Mouse (Mus musculus) embryonic facial prominence, embryonic 14.5 days (tissue): ENCODE measurements at regions not wholly inside any gene's neighbourhood (a gene's known extent, or its start where the extent isn't known, plus 50 kb on each side); places are given as distances from the start of the nearest gene placed in this dataset.
A peak's percentile ranks its signal among the peaks of the same experiment; 100 is the strongest.

ENCODE experiments used
- ATAC-seq: fragments of 200-750 bp; cut with Nextera tagmentation; 2 replicates; pipeline ENCODE4 v1.8.0; 2017; ENCODE audit warnings: low read depth, moderate number of reproducible peaks, moderate TSS enrichment
- DNase-seq: peaks from one replicate; pipeline ENCODE4 v3.0.0-alpha.2; 2015; ENCODE audit warnings: low spot score
- H3K27ac ChIP-seq: fragments of 300-500 bp; sonication (generic); replicated peaks from 2 replicates; pipeline ENCODE4 v1.5.1; 2014; ENCODE audit warnings: low read depth, mild to moderate bottlenecking, low read length, moderate library complexity
- H3K27me3 ChIP-seq: fragments of 300-500 bp; sonication (generic); replicated peaks from 2 replicates; pipeline ENCODE4 v1.6.1; 2014; ENCODE audit warnings: low read length; ENCODE audit not compliant: control insufficient read depth, insufficient read depth
- H3K36me3 ChIP-seq: fragments of 300-500 bp; sonication (generic); 2 replicates; pipeline ENCODE4 v1.6.1; 2014; ENCODE audit warnings: low read length, mixed read lengths; ENCODE audit not compliant: control insufficient read depth, insufficient read depth
- H3K4me1 ChIP-seq: fragments of 300-500 bp; sonication (generic); 2 replicates; pipeline ENCODE4 v1.6.1; 2014; ENCODE audit warnings: antibody characterized with exemption, low read length; ENCODE audit not compliant: control insufficient read depth, insufficient read depth
- H3K4me2 ChIP-seq: fragments of 300-500 bp; sonication (generic); 2 replicates; pipeline ENCODE4 v1.6.1; 2014; ENCODE audit warnings: low read depth, mild to moderate bottlenecking, low read length, moderate library complexity, mixed read lengths
- H3K4me3 ChIP-seq: fragments of 300-500 bp; sonication (generic); 2 replicates; pipeline ENCODE4 v1.5.1; 2014; ENCODE audit warnings: low read depth, mild to moderate bottlenecking, low read length
- H3K9ac ChIP-seq: fragments of 300-500 bp; sonication (generic); 2 replicates; pipeline ENCODE4 v1.6.1; 2014; ENCODE audit warnings: low read depth, mild to moderate bottlenecking, low read length, moderate library complexity, mixed read lengths
- H3K9me3 ChIP-seq: fragments of 300-500 bp; sonication (generic); 2 replicates; pipeline ENCODE4 v1.6.1; 2016; ENCODE audit warnings: low read length; ENCODE audit not compliant: control insufficient read depth
- WGBS: fragments of 180-500 bp; shearing (Covaris S2); extraction: QIAGEN DNeasy Blood & Tissue Kit; methylation state at CpG from one replicate; pipeline ENCODE4 v1.1.7; 2014; 5-methylcytosine and 5-hydroxymethylcytosine counted together

- no peaks in the 10 kb centered on the region for H3K4me1 ChIP-seq
- no peak overlapping the region for H3K4me3 ChIP-seq
- no peak overlapping the region for H3K4me2 ChIP-seq
- H3K36me3 ChIP-seq, result no peaks in the 10 kb centered on the region
- H3K27me3 ChIP-seq, result no peaks in the 10 kb centered on the region
- no peak overlapping the region for H3K27ac ChIP-seq
- DNase-seq (no peak), ATAC-seq (no peak)
- no peaks in the 10 kb centered on the region for H3K9me3 ChIP-seq
- WGBS, result 79% methylated on average over 6 of the region's 6 CpGs
- no peak overlapping the region for H3K9ac ChIP-seq
Measured at GRCm38 (mm10) chr10:21517721-21518120, 75.2 kb upstream of the 1700020N01Rik start.

GRCm38 (mm10) chr10:21520854-21521253 lies 72.1 kb upstream of the 1700020N01Rik start:
- ATAC-seq (no peak), DNase-seq (no peak)
- H3K9ac ChIP-seq, result no peak overlapping the region
- no peaks in the 10 kb centered on the region for H3K9me3 ChIP-seq
- no peak overlapping the region for H3K27ac ChIP-seq
- no peaks in the 10 kb centered on the region for H3K36me3 ChIP-seq
- no peak overlapping the region for H3K4me3 ChIP-seq
- H3K4me2 ChIP-seq, result no peak overlapping the region
- 69% methylated on average over 9 of the region's 9 CpGs for WGBS
- H3K27me3 ChIP-seq, result no peaks in the 10 kb centered on the region
- H3K4me1 ChIP-seq, result no peaks in the 10 kb centered on the region

GRCm38 (mm10) chr10:21525555-21525954 lies 67.4 kb upstream of the 1700020N01Rik start:
- no peaks in the 10 kb centered on the region for H3K4me1 ChIP-seq
- H3K27ac ChIP-seq, result no peak overlapping the region
- no peak for ATAC-seq
- no peak for DNase-seq
- H3K27me3 ChIP-seq, result no peaks in the 10 kb centered on the region
- H3K9ac ChIP-seq, result no peak overlapping the region
- no peak overlapping the region for H3K4me2 ChIP-seq
- H3K9me3 ChIP-seq, result no peaks in the 10 kb centered on the region
- no peaks in the 10 kb centered on the region for H3K36me3 ChIP-seq
- 68% methylated on average over 2 of the region's 2 CpGs for WGBS
- H3K4me3 ChIP-seq, result no peak overlapping the region

- ATAC-seq (no peak), DNase-seq (no peak)
- Histone ChIP-seq H3K27me3 (no peaks in the 10 kb centered on the region), H3K4me3 (no peak overlapping the region), H3K9me3 (no peaks in the 10 kb centered on the region), H3K4me1 (no peaks in the 10 kb centered on the region), H3K36me3 (no peaks in the 10 kb centered on the region), H3K9ac (no peak overlapping the region), H3K4me2 (no peak overlapping the region), H3K27ac (no peak overlapping the region)
- WGBS, result 77% methylated on average over 3 of the region's 3 CpGs
Measured at GRCm38 (mm10) chr10:21528396-21528795, 64.5 kb upstream of the 1700020N01Rik start.

- ATAC-seq, result no peak
Measured at GRCm38 (mm10) chr10:21529098-21529749, 63.7 kb upstream of the 1700020N01Rik start.

GRCm38 (mm10) chr10:21532142-21532541 lies 60.8 kb upstream of the 1700020N01Rik start:
- H3K4me1 ChIP-seq, result no peaks in the 10 kb centered on the region
- no peak for DNase-seq
- H3K36me3 ChIP-seq, result no peaks in the 10 kb centered on the region
- H3K4me3 ChIP-seq, result no peak overlapping the region
- H3K9ac ChIP-seq, result no peak overlapping the region
- H3K4me2 ChIP-seq, result no peak overlapping the region
- H3K9me3 ChIP-seq, result no peaks in the 10 kb centered on the region
- WGBS, result 70% methylated on average over 1 of the region's 1 CpGs
- H3K27ac ChIP-seq, result no peak overlapping the region
- no peaks in the 10 kb centered on the region for H3K27me3 ChIP-seq
- no peak for ATAC-seq

More at GRCm38 (mm10) chr10:21529098-21529749, 63.7 kb upstream of the 1700020N01Rik start:
- H3K9me3 ChIP-seq, result no peaks in the 10 kb centered on the region
- H3K36me3 ChIP-seq, result no peaks in the 10 kb centered on the region
- no peak overlapping the region for H3K9ac ChIP-seq
- H3K4me1 ChIP-seq, result no peaks in the 10 kb centered on the region
- no peak for DNase-seq
- H3K4me2 ChIP-seq, result no peak overlapping the region
- H3K27me3 ChIP-seq, result no peaks in the 10 kb centered on the region
- no peak overlapping the region for H3K27ac ChIP-seq
- H3K4me3 ChIP-seq, result no peak overlapping the region
- whole genome bisulfite sequencing, result 68% methylated on average over 10 of the region's 10 CpGs

- DNase-seq (peak; percentile 32), ATAC-seq (no peak)
- no peak overlapping the region for H3K27ac ChIP-seq
- no peaks in the 10 kb centered on the region for H3K27me3 ChIP-seq
- no peaks in the 10 kb centered on the region for H3K9me3 ChIP-seq
- H3K4me2 ChIP-seq, result no peak overlapping the region
- 46% methylated on average over 5 of the region's 5 CpGs for WGBS
- no peaks in the 10 kb centered on the region for H3K4me1 ChIP-seq
- no peak overlapping the region for H3K9ac ChIP-seq
- no peaks in the 10 kb centered on the region for H3K36me3 ChIP-seq
- no peak overlapping the region for H3K4me3 ChIP-seq
Measured at GRCm38 (mm10) chr10:21535631-21536030, 57.3 kb upstream of the 1700020N01Rik start.

GRCm38 (mm10) chr10:21538481-21538880 lies 54.5 kb upstream of the 1700020N01Rik start:
- H3K4me2 ChIP-seq, result no peak overlapping the region
- no peaks in the 10 kb centered on the region for H3K4me1 ChIP-seq
- 69% methylated on average over 6 of the region's 6 CpGs for WGBS
- no peak overlapping the region for H3K4me3 ChIP-seq
- ATAC-seq (no peak), DNase-seq (no peak)
- no peaks in the 10 kb centered on the region for H3K36me3 ChIP-seq
- no peak overlapping the region for H3K9ac ChIP-seq
- no peaks in the 10 kb centered on the region for H3K9me3 ChIP-seq
- H3K27me3 ChIP-seq, result no peaks in the 10 kb centered on the region
- no peak overlapping the region for H3K27ac ChIP-seq
